Mouse (Mus musculus): ENCODE results near the gene Olfr1049.
"Not testable (repeated sequence)": the region's sequence is repeated elsewhere in the genome, so short reads cannot be mapped to it uniquely, and the experiment has no call there.

The Olfr1049 gene

DNA sequence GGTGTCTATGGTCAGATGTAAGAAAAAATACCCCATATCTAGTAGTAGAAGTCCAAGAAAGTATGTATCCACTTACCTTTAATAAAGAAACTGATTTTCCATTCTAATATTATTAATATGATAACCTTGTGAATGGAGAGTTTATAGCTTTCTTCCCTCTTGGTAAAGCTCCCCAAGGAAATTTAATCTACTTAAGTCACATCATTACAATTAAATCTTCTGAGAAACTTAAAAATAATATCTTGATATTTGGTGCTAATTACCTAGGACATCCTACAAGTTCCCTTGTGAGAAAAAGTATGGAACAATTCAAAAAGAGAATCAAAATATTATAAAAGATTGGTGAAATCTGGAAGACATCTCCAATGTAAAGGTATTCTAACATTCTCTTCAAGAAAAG lies at the start of gene Olfr1049:
Gene Olfr1049 (minus strand): TSS at position 101 of the 400 bp plus-strand sequence.
- DNase-seq = not testable (repeated sequence)

DNA sequence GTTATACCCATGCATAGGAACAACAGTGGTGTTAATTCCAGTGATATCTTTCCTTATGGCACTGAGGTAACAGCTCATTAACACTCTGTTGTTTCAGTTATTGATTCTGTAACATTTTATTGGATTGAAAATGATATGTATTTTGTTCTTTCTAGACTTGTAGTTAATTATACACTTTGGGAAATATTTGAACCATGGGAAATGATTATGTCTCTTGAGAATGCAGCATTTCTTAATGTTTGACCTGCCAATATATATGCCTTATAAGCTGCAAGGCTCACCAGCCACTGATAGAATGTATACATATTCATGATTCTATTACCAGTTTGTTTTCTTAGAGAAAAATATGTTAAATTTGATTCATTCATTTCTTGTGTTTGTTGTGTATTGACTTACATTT lies 34.0 kb upstream of the Olfr1049 start, which contains the start of gene Olfr1052:
Gene Olfr1052 (plus strand): TSS at position 301 of the 400 bp plus-strand sequence.
- no peak for DNase-seq

DNA sequence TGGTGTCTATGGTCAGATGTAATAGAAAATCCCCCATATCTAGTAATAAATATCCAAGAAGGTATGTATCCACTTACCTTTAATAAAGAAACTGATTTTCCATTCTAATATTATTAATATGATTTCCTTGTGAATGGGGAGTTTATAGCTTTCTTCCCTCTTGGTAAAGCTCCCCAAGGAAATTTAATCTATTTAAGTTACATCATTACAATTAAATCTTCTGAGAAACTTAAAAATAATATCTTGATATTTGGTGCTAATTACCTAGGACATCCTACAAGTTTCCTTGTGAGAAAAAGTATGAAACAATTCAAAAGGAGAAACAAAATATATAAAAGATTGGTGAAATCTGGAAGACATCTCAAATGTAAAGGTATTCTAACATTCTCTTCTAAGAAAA lies 20.9 kb upstream of the Olfr1049 start, which contains the start of gene Olfr1051:
Gene Olfr1051 (minus strand): TSS at position 101 of the 400 bp plus-strand sequence.
- DNase-seq = not testable (repeated sequence)

DNA sequence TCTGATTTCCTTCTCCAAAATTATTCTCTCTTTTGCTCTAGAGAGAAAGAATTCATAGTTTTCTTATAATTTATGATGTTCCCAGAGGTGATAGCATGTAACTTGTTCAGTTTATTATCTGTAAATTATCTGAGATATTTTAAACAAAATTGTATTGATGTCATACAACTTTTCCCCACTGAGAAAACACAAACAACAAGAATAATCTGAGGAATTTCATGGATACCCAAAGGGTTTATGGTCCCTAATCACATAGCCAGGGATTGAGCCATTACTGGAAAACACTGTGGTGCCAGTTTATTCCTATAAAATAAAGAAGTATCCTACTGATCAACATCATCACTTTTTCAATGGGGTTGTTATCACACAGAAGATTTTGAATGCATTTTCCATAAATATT lies 17.9 kb downstream of the Olfr1049 start, which contains the start of gene Olfr1048:
Gene Olfr1048 (minus strand): TSS at position 101 of the 400 bp plus-strand sequence.
- DNase-seq = no peak

DNA sequence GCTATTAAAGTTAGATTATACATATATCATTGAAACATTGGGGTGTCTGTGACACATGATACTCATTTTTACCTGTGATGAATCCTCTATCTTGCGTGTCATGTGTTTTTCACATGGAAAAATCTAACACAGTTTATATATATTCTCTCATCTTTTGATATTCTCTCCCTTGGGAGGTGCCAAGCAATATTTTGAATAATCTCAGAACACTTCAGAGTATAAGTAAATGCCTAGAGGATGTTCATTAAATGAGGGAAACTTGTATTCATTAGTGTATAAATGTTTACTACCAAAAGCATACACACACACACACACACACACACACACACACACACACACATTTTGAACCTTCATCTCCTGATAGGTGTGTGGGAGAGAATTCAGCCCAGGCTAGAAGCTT lies 26.8 kb downstream of the Olfr1049 start, which contains the start of gene Olfr1047:
Gene Olfr1047 (minus strand): TSS at position 101 of the 400 bp plus-strand sequence.
- no peak for DNase-seq

DNA sequence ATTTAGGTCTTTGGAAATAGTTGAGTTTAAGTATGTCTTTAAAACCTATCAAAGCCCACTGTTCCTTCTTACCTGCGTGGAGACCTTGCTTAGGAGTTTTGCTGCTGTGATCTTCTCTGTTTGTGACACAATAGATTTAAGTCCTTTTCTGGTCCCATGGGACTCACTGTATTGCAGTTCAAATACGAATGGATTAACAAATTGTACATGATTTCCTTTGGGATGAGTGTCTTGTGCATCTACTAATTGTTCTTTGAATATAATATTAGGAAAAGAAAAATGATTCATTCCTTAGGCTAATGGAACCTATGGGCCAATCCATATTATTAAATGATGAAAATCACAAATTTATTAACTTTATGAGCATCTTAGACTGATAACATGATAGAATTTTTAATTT lies 38.9 kb downstream of the Olfr1049 start, which contains the start of gene Olfr1046:
Gene Olfr1046 (minus strand): TSS at position 101 of the 400 bp plus-strand sequence.
- no peak for DNase-seq

All from kidney, postnatal 25 days (tissue).